Mouse (Mus musculus): ENCODE data around the gene Clec4e.

DNA sequence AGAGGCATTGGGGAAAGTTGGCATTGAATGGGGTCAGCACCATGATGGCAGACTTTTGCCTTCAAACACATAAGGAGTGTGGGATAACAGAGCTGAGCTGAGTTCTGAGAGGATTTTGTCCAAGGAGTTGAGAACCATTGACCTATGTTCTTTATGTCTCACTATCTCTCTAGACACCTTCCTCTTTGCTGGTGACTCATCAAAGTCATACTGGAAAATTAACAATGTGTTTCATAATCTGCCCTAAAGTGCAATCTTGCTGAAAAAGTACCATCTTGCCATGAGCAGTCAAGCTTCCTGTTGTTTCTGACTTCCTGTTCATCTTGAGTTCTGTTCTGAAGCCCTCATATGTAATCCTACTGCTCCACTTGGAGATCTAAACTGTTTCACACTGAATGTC lies 36.9 kb downstream of the Clec4e start:
- TF ChIP-seq EP300 (IDR thresholded peaks at IDR 0.05; ENCODE audit: low read depth), result no peak
- TF ChIP-seq CTCF (IDR thresholded peaks at IDR 0.05; ENCODE audit: low read depth), result no peak
